Mouse (Mus musculus): Measurements from ENCODE around the gene Gm37240. TPM values are rescaled to one million over a fixed set of nuclear protein-coding genes. Genes with fewer than 3 reads are reported as not detected.

The Gm37240 gene
- polyA plus RNA-seq, 1 experiment from 2014 or later: 3.3 TPM

DNA sequence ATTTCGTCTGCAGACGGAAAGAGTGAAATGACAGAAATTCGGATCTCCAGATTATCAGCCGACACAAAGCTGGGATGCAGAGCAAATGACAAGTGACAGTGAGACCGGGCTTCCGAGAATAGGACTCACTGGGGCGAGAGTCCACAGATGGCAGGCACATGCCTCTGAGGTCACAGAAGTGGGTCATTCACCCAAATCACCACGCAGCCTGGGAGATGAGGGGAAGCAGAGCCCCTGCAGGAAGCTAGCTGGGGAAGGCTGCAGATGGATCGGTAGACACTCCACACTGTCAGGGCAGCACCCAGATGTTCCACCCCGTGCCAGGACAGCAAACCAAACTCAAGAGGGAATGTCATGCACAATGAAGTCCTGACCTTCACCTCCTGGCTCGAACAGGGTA is 372.6 kb downstream of the Gm37240 start:
- no peak for TF ChIP-seq CTCF (IDR thresholded peaks at IDR 0.05; ENCODE audit: low read depth)
- WGBS: 84% methylated on average over 11 of the region's 11 CpGs
- Histone ChIP-seq H3K9ac (ENCODE audit: low read depth, low read length) (no peak overlapping the region), H3K9me3 (ENCODE audit: control insufficient read depth) (no peaks in the 10 kb centered on the region), H3K4me1 (replicated peaks; ENCODE audit: control insufficient read depth, insufficient read depth, low read length) (no peaks in the 10 kb centered on the region), H3K36me3 (ENCODE audit: control insufficient read depth, insufficient read depth) (no peaks in the 10 kb centered on the region), H3K4me2 (replicated peaks; ENCODE audit: low read depth) (no peak overlapping the region), H3K4me3 (ENCODE audit: low read depth, low read length) (no peak overlapping the region), H3K27ac (ENCODE audit: low read depth, low read length) (no peak overlapping the region), H3K27me3 (replicated peaks; ENCODE audit: control insufficient read depth, insufficient read depth, low read length) (peaks cover 44% of the 10 kb centered on the region)
- ATAC-seq: no peak

- Histone ChIP-seq H3K9ac (ENCODE audit: low read depth, low read length) (no peak overlapping the region), H3K36me3 (ENCODE audit: control insufficient read depth, insufficient read depth) (no peaks in the 10 kb centered on the region), H3K4me3 (ENCODE audit: low read depth, low read length) (no peak overlapping the region), H3K27ac (ENCODE audit: low read depth, low read length) (no peak overlapping the region), H3K4me2 (replicated peaks; ENCODE audit: low read depth) (no peak overlapping the region), H3K9me3 (ENCODE audit: control insufficient read depth) (no peaks in the 10 kb centered on the region), H3K27me3 (replicated peaks; ENCODE audit: control insufficient read depth, insufficient read depth, low read length) (peaks cover 8% of the 10 kb centered on the region; the same call in 1 of the 2 replicates), H3K4me1 (replicated peaks; ENCODE audit: control insufficient read depth, insufficient read depth, low read length) (no peaks in the 10 kb centered on the region)
- WGBS: 75% methylated on average over 5 of the region's 5 CpGs
- no peak for ATAC-seq
- no peak for TF ChIP-seq CTCF (IDR thresholded peaks at IDR 0.05; ENCODE audit: low read depth)
Measured at GRCm38 (mm10) chr3:85508717-85509279, 378.5 kb downstream of the Gm37240 start.

DNA sequence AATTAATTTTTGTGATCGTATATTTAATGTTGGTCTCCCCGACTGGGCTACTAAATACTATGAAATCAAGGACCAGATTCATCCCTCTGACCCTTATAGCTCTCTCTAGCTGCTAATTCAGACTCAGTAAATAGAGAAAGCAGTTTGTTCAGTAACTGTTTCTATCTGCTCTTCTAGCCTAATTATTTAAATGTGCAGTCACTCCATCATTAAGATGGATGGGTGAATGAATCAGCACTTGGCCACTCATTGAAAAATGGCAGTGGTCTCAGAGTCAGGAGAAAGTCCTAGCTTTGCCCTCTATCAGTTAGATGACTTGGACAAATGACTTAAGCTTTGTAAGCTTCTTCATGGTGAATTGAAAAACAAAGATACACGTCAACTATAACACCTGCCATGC is 387.2 kb downstream of the Gm37240 start:
- no peak for ATAC-seq
- no peaks in the 10 kb centered on the region for H3K9me3 ChIP-seq (ENCODE audit: control insufficient read depth)
- H3K27ac ChIP-seq (ENCODE audit: low read depth, low read length): no peak overlapping the region
- no peak overlapping the region for H3K4me2 ChIP-seq (replicated peaks; ENCODE audit: low read depth)
- no peaks in the 10 kb centered on the region for H3K4me1 ChIP-seq (replicated peaks; ENCODE audit: control insufficient read depth, insufficient read depth, low read length)
- no peak overlapping the region for H3K9ac ChIP-seq (ENCODE audit: low read depth, low read length)
- H3K4me3 ChIP-seq (ENCODE audit: low read depth, low read length): no peak overlapping the region
- TF ChIP-seq CTCF (IDR thresholded peaks at IDR 0.05; ENCODE audit: low read depth): no peak
- no peaks in the 10 kb centered on the region for H3K36me3 ChIP-seq (ENCODE audit: control insufficient read depth, insufficient read depth)
- 75% methylated on average over 3 of the region's 3 CpGs for WGBS
- no peaks in the 10 kb centered on the region for H3K27me3 ChIP-seq (replicated peaks; ENCODE audit: control insufficient read depth, insufficient read depth, low read length)

DNA sequence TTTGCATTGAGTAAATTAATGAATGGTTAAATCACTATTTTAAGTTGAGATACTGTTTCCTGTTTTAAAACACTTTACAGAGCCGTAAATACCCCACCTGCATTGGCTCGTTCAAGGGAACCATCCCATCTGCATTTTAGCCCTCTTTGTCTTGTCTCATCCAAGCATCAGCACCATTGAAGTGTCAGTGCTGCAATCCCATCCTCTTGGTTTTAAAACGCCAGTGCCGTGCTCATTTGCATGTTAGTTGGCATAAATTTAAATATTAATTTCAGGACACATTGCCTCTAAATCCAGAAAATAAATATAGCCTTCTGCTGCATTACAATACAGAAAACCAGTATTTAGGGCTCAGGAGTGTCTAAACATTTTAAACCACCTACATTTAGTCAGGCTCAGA is 391.2 kb downstream of the Gm37240 start:
- Histone ChIP-seq H3K4me2 (replicated peaks; ENCODE audit: low read depth) (no peak overlapping the region), H3K9me3 (ENCODE audit: control insufficient read depth) (no peaks in the 10 kb centered on the region), H3K9ac (ENCODE audit: low read depth, low read length) (no peak overlapping the region), H3K36me3 (ENCODE audit: control insufficient read depth, insufficient read depth) (no peaks in the 10 kb centered on the region), H3K4me1 (replicated peaks; ENCODE audit: control insufficient read depth, insufficient read depth, low read length) (no peaks in the 10 kb centered on the region), H3K27me3 (replicated peaks; ENCODE audit: control insufficient read depth, insufficient read depth, low read length) (no peaks in the 10 kb centered on the region), H3K4me3 (ENCODE audit: low read depth, low read length) (no peak overlapping the region), H3K27ac (ENCODE audit: low read depth, low read length) (no peak overlapping the region)
- no peak for ATAC-seq
- 79% methylated on average over 4 of the region's 4 CpGs for WGBS
- no peak for TF ChIP-seq CTCF (IDR thresholded peaks at IDR 0.05; ENCODE audit: low read depth)

- 75% methylated on average over 8 of the region's 8 CpGs for WGBS
- Histone ChIP-seq H3K36me3 (ENCODE audit: control insufficient read depth, insufficient read depth) (no peaks in the 10 kb centered on the region), H3K4me2 (replicated peaks; ENCODE audit: low read depth) (no peak overlapping the region), H3K9me3 (ENCODE audit: control insufficient read depth) (no peaks in the 10 kb centered on the region), H3K4me3 (ENCODE audit: low read depth, low read length) (no peak overlapping the region), H3K4me1 (replicated peaks; ENCODE audit: control insufficient read depth, insufficient read depth, low read length) (no peaks in the 10 kb centered on the region), H3K27ac (ENCODE audit: low read depth, low read length) (no peak overlapping the region), H3K9ac (ENCODE audit: low read depth, low read length) (no peak overlapping the region), H3K27me3 (replicated peaks; ENCODE audit: control insufficient read depth, insufficient read depth, low read length) (no peaks in the 10 kb centered on the region)
- no peak for TF ChIP-seq CTCF (IDR thresholded peaks at IDR 0.05; ENCODE audit: low read depth)
- ATAC-seq: no peak
Measured at GRCm38 (mm10) chr3:85493796-85494195, 393.5 kb downstream of the Gm37240 start.

DNA sequence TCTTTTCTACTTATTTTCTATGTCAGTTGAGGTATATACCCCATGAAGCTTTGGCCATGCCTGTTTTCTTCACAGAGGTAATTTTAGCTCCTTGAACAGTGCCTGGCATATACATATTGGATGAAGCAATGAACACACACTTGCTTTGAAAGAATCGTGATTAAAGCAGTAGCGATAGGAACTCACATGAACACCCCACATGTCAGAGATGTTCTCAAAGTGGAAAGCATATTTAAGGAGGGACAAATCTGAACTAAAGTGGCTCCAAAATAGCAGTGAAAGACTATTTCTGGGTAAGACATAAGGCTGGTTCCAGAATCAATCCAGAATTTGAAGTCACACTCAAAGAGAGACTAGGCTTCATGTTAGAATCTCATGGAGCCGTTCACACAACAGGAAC is 397.1 kb downstream of the Gm37240 start:
- ATAC-seq: no peak
- no peaks in the 10 kb centered on the region for H3K36me3 ChIP-seq (ENCODE audit: control insufficient read depth, insufficient read depth)

DNA sequence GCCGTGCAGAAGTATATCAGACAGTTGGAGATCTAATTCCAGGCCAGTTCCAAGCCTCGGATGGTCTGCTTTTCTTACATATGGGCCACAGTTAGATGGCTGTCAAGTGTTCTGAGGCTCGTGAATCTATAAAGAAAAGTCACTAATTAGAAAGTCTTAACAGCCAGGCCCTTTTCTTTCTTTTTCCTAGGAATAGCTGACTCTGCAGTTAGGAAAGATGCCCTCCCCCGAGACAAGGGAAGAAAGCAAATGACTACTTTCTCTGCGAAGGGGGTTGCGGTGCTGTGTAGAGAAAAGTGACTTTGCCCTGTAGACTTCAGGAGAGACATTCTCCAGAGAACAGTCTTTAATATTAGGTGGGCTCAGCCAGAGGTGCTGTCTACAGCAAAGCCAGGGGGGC is 399.9 kb downstream of the Gm37240 start:
- no peaks in the 10 kb centered on the region for H3K4me1 ChIP-seq (replicated peaks; ENCODE audit: control insufficient read depth, insufficient read depth, low read length)
- WGBS: 87% methylated on average over 6 of the region's 6 CpGs
- TF ChIP-seq CTCF (IDR thresholded peaks at IDR 0.05; ENCODE audit: low read depth): no peak
- no peak overlapping the region for H3K4me2 ChIP-seq (replicated peaks; ENCODE audit: low read depth)
- no peak overlapping the region for H3K9ac ChIP-seq (ENCODE audit: low read depth, low read length)
- no peaks in the 10 kb centered on the region for H3K27me3 ChIP-seq (replicated peaks; ENCODE audit: control insufficient read depth, insufficient read depth, low read length)
- H3K27ac ChIP-seq (ENCODE audit: low read depth, low read length): no peak overlapping the region
- no peak for ATAC-seq
- no peak overlapping the region for H3K4me3 ChIP-seq (ENCODE audit: low read depth, low read length)
- H3K9me3 ChIP-seq (ENCODE audit: control insufficient read depth): no peaks in the 10 kb centered on the region
- no peaks in the 10 kb centered on the region for H3K36me3 ChIP-seq (ENCODE audit: control insufficient read depth, insufficient read depth)

More for the DNA sequence above, 397.1 kb downstream of the Gm37240 start:
- Histone ChIP-seq H3K9ac (ENCODE audit: low read depth, low read length) (no peak overlapping the region), H3K27ac (ENCODE audit: low read depth, low read length) (no peak overlapping the region), H3K4me1 (replicated peaks; ENCODE audit: control insufficient read depth, insufficient read depth, low read length) (no peaks in the 10 kb centered on the region), H3K4me3 (ENCODE audit: low read depth, low read length) (no peak overlapping the region), H3K9me3 (ENCODE audit: control insufficient read depth) (no peaks in the 10 kb centered on the region), H3K27me3 (replicated peaks; ENCODE audit: control insufficient read depth, insufficient read depth, low read length) (no peaks in the 10 kb centered on the region), H3K4me2 (replicated peaks; ENCODE audit: low read depth) (no peak overlapping the region)
- 92% methylated on average over 3 of the region's 3 CpGs for WGBS
- no peak for TF ChIP-seq CTCF (IDR thresholded peaks at IDR 0.05; ENCODE audit: low read depth)

All from intestine, postnatal 0 days (tissue).